Mouse (Mus musculus) c-Kit-positive CD71-positive TER-119-positive erythroid progenitor cells, embryonic 14.5 days (primary cell): ENCODE results near the gene Tmub2.

ENCODE experiments used
- DNase-seq: peaks from one replicate; pipeline ENCODE4 v3.0.0-alpha.2; 2013; ENCODE audit warnings: low spot score

The Tmub2 gene

DNA sequence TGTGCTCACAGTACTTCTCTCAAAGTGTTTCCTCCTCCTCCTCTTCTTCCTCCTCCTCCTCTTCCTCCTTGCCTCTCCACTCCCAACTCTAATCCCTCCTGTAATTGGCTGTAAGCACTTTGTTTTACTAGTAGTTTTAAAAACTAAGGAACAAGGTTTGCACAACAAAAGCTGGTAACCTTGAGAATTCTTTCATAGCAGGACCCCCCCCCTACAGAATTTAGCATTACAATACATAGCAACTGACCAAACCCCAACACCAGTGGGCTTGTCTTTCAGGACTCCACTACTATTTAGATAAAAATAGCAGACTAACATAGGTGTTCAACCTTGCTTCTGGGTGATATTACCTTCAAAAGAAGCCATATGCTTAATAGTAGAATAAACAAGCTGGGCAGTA is 44.8 kb downstream of the Tmub2 start:
- no peak for DNase-seq

DNA sequence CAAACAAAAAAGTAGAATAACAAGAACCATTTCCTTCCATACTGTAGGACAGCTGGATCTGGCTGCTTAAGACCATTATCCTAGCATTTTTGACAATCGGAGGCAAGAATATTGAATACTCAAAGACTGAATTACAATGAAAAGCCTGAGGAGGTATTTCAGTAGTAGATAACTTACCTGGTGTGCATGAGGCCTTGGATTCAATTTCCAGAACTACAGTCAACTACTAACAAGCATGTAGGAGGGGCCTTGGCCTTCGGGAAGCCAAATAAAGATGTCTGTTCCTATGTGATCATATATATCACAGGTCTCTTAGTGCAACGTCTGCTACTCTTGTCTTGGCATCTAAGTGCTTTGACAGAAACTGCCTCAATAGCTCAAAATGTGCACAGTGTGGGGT is 45.3 kb downstream of the Tmub2 start:
- no peak for DNase-seq

DNA sequence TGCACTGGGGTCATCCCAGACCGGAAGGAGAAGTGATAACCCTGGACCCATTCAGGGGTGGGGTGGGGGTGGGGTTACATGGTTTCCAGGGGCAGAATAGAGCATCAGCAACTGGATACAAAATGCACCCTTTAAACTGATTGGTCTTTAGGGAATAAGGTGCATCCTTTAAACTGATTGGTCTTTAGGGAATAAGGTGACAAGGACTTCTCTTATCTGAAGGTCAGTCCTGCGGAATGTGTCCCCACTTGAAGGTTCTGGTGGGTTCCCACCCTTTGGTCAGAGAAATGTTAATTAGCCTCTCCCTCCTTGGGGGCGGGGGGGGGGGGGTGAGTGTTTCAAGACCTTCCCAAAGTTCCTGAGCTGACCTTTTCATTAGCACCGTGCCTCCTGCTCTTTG is 47.1 kb downstream of the Tmub2 start:
- DNase-seq: no peak

DNA sequence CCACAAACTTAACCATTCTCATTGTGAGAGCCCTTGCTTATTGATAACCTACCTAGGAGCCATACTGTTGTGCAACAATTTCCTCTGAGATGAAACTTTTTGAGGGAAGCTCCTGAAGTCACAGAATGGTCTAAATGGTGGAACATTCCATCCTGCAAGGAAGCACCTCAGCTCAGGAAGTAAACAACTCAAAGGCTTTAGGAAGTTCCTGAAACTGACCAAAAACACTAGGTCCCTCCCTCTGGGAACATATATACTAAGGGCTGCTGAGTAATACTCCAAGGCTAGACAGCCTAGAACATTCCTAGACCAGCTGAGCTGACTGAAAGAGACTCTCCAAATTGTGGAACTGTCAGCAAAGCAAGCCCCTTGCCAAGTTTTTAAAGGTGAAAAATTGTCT is 48.3 kb downstream of the Tmub2 start:
- DNase-seq: no peak

DNA sequence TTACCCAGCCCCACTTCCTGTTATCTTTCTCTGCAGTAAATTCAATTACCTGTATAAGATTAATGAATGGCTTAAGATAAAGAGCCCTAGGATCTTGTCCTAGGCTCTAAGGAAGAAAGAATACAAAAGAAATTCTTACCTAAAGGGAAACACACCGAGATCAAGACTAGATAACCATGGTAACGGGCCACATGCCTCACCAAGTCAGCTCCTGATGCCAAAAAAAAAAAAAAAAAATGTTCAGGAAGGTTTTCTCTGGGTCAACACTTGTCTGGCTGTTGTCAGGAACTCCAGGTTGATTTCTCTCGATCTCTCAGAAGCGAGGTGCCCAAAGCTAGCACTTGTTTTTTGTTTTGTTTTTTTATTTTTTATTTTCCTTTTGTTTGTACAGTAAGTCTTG is 49.3 kb downstream of the Tmub2 start:
- no peak for DNase-seq

DNA sequence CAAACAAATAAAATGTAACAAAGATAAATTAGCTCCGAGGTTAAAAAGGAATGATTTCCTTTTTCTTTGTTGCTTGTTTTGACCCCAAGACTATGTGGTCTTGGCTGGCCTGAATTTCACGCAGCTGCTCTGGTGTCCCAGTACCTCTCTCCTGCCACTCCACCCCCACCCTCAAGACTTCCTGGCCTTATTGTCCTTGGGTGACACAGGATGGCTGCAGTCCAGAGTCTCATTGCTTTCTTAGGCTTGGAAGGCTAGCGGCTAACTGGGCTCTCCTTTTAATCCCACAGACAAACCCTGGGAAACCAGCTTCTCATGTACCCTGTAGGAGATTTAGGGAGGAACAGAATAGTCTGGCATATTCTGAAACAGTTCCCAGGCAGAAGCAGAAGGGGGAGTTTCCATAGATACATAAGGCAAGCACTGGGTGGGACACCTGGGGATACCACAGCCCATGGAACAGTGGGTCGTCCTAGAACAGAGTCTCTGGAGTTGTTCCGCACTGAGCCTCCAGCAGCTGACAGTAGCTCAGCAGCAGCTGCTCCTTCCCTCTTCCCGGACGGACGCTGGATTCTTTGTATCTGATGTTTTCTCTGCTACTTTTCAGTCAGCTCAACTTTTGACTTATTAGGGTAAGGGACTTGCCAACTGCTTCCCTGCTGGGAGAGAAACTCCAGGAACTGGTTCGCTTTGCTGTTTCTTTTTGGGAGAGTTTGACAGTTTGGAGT is 50.4 kb downstream of the Tmub2 start:
- no peak for DNase-seq

DNA sequence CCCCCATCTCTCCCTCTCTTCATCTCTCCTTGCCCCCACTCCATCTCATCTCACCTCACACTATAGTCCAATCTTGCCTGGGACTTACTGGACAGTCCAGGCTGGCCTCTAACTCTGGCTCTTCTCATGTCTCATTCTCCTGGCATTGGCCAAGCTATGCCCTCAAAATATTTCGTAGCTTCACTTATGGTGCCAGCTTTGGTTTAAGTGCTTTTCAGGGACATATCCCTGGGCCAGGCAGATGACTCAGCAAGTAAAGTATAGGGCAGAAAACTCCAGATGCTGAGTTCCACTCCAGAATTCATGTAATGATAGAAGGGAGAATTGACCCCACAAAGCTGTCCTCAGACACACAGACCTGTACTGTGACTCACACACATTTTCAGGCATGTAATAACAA is 51.5 kb downstream of the Tmub2 start:
- no peak for DNase-seq

DNA sequence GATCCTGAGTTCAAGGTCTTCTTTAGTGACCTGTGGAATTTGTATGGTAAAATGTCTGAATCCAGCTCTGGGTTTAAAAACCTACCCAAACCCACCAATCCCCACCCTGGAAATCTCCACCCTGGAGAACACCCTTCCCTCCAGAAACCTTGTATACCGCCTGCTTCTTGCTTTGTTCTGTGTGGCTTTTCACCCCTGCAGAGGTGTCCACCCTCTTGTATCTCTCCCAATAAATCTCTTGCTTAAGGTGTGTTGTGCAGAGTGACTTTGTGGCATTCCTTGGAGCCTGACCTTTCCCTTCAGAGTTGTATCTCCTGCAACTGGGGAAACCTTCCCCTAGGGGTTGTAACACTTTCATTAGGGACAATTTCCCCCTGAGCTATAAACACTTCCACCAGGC is 53.2 kb downstream of the Tmub2 start:
- DNase-seq: no peak

DNA sequence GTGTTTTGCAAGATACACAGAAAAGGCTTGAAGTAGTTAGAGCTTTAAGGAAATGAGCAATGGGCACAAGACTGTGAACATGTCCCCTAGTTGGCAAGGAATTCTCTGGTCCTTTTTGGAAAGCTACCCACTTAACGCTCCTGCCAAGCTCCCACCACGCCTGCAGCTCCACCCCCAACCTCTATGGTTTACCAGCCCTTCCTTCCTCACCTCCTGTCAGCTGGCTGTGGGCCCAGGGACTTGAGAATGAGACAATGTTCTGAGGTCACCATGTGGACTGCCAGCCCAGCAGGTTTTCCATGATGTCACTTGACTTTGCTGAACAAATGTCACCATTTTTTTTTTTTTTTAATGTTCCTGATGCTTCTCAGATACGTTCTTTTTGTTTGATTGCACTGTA is 53.8 kb downstream of the Tmub2 start:
- no peak for DNase-seq
